Mouse (Mus musculus): ENCODE measurements around the gene 4921524J17Rik.

The 4921524J17Rik gene

GRCm38 (mm10) chr8:85435736-85436135 lies 3.1 kb upstream of the 4921524J17Rik start:
- DNase-seq = no peak

GRCm38 (mm10) chr8:85434817-85435216 lies 2.2 kb upstream of the 4921524J17Rik start:
- no peak for DNase-seq

GRCm38 (mm10) chr8:85433017-85433393 lies 372 bp upstream of the 4921524J17Rik start:
- DNase-seq = no peak

DNA sequence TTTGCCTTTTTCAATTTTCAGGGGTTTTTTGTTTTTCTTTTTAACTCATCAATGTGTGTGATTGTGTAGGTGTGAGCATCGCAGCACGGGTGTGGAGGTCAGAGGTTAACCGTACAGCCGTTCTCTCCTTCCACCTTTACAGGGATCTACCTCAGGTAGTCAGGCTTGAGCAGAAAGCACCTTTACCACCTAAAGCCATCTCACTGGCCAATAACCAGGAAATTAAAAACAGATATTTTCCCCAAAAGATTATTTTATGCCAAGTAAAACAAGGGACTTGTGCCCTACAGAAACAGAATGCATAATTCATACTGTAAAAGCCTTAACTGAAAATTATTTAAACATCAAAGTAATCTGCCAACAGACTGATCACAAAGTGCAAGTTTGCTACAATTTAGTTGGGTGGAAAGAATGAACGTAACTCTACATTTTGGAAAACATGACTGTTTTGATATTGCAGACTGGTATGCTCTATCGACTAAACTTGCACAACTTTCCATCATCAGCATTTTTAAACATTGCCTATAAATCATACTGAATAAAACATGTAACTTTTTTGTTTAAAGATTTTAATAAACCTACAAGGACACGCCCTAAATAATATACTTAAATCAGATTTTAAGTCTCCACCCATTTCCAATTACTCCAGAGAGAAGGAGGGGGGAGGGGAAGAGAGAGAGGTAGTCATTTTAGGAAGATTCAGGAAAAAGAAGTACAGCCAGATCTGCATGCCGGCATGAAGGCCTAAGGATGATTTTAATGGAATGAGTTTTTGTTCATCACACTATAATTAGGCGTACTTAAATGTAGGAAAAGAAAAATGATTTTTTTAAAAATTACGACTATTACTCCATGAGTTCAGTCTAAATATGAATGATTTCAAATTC lies 1.1 kb downstream of the 4921524J17Rik start:
- no peak for DNase-seq

DNA sequence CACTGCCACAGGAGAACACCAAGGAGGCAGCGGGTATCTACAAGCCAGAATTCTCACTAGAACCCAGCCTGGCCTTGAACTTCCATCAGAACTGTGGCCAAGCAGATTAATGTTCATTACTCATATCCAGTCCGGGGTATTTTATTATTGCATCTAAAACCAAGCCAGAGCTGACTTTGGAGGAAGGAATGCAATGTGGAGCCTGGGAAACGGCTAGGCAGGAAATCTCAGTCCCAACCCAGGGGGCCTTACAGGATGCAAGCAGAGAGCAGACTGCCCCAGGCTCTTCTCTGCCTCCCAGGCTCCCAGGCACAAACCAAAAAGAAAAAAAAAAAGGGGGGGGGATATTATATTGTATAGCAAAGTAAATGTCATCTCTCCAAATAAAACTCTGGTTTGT lies 1.8 kb downstream of the 4921524J17Rik start:
- no peak for DNase-seq

- DNase-seq = no peak
Observed at GRCm38 (mm10) chr8:85429219-85429618, 3.4 kb downstream of the 4921524J17Rik start.

GRCm38 (mm10) chr8:85427026-85427425 lies 5.6 kb downstream of the 4921524J17Rik start:
- no peak for DNase-seq

DNA sequence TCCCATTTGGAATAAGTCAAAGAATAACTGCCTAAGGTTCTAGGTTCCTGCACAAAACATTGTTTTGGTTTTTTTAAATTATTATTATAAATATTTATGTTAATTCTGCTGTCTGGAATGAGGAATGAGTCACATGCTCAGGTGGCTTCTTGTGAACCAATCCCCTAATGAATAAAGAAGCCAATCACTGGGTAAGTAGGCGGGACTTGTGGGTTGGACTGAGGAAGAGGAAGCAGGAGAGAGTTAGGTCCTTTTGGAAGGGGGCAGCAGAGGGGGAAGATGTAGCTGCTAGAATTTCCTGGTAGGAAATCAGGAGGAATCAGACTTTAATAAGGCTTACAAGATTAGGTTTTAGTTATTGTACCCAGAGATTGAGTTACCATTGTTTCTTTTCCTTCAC lies 11.3 kb downstream of the 4921524J17Rik start:
- no peak for DNase-seq

GRCm38 (mm10) chr8:85408526-85408925 lies 24.1 kb downstream of the 4921524J17Rik start:
- no peak for DNase-seq

DNA sequence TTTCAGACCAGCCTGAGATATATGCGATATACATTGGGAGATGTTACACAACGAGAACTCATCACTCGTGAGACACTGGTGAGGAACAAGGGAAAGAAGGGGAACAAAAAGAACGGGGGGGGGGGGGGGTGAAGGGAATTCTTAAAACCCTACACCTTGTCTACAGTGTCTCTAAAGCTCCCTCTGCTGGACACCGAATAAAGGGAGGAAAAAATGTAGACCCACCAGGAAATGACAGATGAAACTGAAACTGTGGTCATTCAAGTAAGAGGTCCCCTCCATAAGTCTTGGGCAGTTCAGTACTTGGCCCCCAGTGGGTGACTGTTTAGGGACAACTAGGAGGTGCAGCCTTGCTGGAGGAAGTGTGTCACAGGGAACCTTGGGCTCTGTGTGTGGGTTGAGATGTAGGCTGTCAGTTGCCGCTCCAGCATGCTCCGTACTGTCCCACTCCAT lies 24.6 kb downstream of the 4921524J17Rik start:
- DNase-seq = peak; percentile 23

DNA sequence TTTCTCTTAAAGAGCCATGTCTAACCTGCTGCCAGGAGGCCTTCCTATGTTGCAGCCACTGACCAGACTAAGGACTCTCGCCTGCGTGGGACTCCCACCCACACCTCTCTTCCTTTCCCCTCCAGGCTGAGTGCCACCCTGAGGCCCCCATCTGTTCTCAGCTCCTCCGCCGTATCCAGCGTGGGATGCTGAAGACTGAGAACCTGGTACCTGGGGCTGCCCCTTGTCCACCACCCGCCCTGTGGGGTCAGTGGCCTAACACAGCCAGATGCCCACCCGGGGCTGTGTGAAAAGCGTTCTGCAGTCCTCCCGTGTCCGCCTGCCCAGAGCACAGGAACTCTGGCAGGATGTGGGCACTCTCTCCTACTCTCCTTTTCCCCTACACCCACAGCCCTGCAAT lies 26.7 kb downstream of the 4921524J17Rik start:
- DNase-seq = no peak

- DNase-seq = no peak
Observed at GRCm38 (mm10) chr8:85405418-85405817, 27.2 kb downstream of the 4921524J17Rik start.

DNA sequence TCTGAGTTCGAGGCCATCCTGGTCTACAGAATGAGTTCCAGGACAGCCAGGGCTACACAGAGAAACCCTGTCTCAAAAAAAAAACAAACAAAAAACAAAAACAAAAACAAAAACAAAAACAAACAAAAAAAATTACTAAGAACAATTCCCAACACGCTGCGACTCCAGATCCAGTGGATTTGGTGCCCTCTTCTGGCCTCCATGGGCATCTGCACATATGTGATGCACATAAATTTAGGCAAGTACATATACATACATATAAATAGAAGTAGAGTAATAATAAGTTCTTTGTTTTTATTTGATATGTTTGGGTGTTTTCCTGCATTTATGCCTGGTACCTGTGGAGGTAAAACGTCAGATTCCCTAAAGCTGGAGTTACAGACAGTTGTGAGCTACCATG lies 34.1 kb downstream of the 4921524J17Rik start:
- DNase-seq = no peak

GRCm38 (mm10) chr8:85397508-85397907 lies 35.1 kb downstream of the 4921524J17Rik start:
- DNase-seq = peak; percentile 53

DNA sequence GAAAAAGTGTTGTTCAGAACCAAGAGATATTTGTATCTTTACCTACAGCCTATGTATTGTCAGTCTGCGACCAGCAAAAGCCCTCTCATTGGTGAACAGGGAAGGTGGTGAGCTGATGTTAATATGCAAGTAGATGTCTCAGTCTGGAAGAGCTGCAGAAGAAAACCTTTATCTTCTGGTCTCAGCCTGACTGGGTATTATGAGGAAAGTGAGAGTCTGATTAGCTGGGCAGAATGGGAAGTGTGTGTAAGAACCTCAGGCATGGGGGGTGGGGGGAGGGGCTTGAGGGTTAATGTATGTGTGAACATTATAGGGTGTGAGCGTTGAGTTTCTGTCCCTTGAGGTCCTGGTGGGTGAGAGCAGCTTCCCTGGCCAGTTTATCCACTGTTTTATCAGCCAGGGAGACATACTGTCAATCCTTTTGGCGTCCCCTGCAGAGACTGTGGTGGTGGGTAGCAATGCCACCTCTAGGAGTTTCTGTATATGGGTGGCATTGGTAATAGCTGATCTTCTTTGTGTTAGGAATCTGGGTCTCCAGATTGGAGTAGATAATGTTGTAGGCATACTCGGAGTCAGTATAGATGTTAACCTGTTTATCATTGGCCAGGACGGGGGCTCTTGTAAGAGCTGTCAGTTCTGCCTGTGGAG lies 36.1 kb downstream of the 4921524J17Rik start:
- no peak for DNase-seq

DNA sequence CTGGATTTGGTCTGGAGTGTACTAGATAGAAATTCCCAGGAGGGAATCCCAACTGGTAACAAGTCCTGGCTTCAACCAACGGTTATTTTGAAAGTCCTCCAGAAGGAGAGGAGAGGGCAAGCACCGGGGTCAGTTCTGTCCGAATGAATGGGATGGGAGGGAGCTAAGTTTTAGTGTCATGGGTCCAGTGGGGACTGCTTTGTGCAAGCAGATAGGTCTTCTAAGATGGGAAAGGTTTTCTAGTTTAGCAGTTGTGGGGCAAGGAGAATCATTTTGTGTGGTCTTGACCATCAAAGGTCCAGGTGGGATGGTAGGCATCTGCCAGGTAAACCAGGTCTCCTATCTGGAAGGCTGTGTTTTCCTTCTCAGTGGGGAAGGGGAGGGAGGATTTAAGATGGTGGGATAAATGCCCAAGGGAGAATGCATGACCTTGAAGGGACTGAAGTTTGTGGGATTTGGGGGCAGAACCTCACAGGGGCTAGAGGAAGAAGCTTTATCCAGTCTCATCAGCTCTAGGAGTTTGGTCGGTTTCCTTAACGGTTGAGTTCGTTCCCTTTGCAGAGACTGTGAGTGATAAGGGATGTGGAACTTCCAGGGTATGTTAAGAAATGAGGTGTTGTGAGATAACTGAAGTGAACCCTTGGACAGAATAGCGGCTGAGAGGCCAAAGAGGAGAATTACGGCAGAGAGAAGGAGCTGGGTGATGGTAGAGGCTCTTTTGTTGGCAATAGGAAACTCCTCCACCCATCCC lies 36.8 kb downstream of the 4921524J17Rik start:
- no peak for DNase-seq

- no peak for DNase-seq
Observed at GRCm38 (mm10) chr8:85395017-85395416, 37.6 kb downstream of the 4921524J17Rik start.

- no peak for DNase-seq
Observed at GRCm38 (mm10) chr8:85393199-85393598, 39.4 kb downstream of the 4921524J17Rik start.

GRCm38 (mm10) chr8:85391438-85391837 lies 41.2 kb downstream of the 4921524J17Rik start:
- DNase-seq = no peak

- no peak for DNase-seq
Observed at GRCm38 (mm10) chr8:85386205-85386604, 46.4 kb downstream of the 4921524J17Rik start, which contains the start of gene Mylk3. Mylk3 (minus strand) TSS chr8:85386345.

GRCm38 (mm10) chr8:85381926-85382325 lies 50.7 kb downstream of the 4921524J17Rik start:
- DNase-seq = no peak

- DNase-seq = no peak
Observed at GRCm38 (mm10) chr8:85380824-85381209, 51.8 kb downstream of the 4921524J17Rik start.

DNA sequence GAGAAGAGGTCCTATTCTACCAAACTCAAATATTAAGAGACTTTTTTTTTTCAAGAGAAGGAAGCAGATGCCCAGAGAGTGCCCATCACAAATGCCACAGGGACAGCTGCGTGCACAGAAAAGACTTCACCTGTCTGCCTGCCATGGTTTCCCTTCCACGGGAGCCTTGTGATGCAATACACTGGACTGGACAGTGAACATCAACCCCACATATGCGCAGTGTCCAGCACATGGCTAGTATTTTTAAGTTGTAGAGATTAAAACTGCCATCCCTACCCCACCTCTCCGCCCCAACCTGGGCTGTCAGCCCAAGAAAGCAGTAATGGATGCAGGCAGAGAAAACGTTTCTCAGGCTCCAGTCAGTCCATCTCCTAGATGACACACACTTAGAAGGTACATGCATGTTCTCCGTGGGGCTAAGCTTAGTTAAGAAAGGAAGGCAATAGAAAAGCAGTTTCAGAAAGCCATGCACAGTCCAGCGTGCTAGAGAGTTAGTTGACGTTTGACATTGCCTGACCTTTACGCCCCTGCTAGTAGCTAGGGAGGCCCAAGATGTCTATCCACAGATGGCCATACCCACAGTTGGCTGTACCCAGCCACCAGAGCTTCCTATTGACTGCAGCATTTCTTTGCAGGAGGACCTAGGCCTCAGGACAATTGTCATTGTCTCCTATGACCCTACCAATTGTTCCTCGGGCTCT lies 52.4 kb downstream of the 4921524J17Rik start:
- no peak for DNase-seq
